Mouse (Mus musculus) small intestine, adult 10 weeks (tissue): ENCODE measurements around the gene Krtap4-13. TPM values are rescaled to one million over a fixed set of nuclear protein-coding genes. Genes with fewer than 3 reads are reported as not detected.

Experiments
- polyA plus RNA-seq: library from polyadenylated mRNA; stranded (reverse); fragments of 350-450 nt; fragmentation: Illumina TruSeq; extraction: RNeasy Lipid Tissue Mini Kit (QIAGEN cat#74804); gene quantifications from one replicate; pipeline ENCODE4 v1.2.3, GENCODE M21; 2014; ENCODE audit warnings: low replicate concordance

Gene Krtap4-13
- polyA plus RNA-seq: not detected

GRCm38 (mm10) chr11:99809792-99810191 is at the start of gene Krtap4-13:
Gene Krtap4-13, minus strand, starts transcription at chr11:99809892.

DNA sequence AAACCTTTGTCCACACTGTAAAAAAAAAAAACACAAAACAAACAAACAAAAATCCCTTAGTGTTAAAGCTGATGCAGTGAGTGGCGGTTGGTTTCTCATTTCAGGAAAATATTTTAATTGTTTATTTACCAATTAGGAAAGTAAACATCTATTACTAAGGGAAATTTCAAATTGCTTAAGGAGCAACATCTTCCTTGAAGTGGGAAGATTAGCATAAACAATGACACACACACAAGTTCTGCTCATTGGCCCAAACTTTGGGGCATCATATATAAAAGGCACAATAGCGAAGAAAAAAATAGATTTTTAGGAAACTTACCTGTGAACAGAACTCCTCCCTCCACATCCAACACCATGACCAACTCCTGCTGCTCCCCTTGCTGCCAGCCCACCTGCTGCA is 47.9 kb upstream of the Krtap4-13 start, which contains the start of gene Gm11568:
Gene Gm11568 (plus strand): TSS at position 301 of the 400 bp plus-strand sequence.

DNA sequence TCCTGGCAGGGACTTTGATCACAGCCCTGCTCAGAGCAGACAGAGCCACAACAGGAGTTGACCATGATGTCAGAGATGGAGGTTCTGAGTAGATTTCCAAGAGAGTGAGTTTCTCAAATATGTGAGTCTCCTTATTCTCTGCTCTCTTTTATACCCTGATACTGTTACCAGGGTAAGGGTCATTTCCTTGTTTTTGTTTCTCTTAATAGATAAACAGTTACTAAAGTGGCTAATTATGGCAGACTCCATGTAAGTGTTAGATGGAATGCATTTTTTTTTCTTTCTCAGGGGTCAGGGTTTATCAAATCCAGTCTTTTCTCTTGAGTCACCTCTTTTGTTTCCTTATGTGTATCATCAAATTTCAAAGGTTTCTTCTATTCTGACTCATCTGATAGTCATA is 41.8 kb upstream of the Krtap4-13 start, which contains the start of gene Krtap4-16:
Gene Krtap4-16 (minus strand): TSS at position 101 of the 400 bp plus-strand sequence.

DNA sequence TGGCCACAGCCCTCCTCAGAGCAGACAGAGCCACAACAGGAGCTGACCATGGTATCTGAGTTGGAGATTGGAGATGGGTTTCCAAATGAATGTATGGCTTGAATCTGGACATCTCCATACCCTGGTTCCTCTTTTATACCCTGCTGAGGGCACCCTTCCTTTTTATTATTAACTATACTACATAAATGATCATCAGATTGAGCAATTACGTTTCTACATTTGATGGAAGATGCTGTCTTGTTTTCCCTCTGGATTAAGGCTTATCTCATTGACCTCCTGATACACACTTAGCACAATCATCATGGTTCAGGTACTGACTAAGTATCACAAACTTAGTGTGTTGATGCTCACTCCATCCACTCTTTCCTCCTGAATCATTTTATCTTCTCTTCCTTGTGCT is 28.3 kb upstream of the Krtap4-13 start, which contains the start of gene 2300003K06Rik:
Gene 2300003K06Rik (minus strand): TSS at position 101 of the 400 bp plus-strand sequence.

DNA sequence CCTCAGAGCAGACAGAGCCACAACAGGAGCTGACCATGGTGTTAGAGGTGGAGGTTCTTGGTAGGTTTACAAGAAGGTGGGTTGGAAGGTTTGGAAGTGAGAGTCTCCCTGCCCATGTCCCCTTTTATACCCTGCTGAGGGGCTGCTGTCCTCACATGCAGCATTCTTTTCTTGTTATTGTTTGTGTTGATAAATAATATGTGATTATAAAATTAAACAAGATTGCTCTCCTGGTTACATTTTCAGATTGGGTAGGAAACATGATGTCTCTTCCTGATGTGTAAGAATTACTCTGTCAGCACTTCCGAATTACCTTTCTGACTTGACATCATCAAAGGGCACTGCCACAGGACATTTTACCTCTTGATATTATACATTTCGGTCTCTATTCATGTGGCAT is 5.9 kb upstream of the Krtap4-13 start, which contains the start of gene Gm11564:
Gene Gm11564 (minus strand): TSS at position 101 of the 400 bp plus-strand sequence.

DNA sequence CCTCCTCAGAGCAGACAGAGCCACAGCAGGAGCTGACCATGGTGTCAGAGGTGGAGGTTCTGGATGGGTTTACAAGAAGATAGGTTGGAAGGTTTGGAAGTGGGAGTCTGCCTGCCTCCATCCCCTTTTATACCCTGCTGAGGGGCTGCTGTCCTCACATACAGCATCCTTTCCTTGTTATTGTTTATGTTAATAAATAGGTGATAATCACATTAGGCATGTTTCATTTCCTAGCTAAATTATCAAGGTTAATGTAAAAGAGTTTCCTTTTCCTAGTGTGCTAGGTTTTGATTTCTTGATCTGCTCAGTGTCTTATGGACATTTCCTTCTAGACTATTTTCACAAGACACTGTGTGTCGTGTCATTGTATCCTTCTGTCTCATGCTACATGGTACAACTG is 5.3 kb downstream of the Krtap4-13 start, which contains the start of gene Gm11554:
Gene Gm11554 (minus strand): TSS at position 101 of the 400 bp plus-strand sequence.

DNA sequence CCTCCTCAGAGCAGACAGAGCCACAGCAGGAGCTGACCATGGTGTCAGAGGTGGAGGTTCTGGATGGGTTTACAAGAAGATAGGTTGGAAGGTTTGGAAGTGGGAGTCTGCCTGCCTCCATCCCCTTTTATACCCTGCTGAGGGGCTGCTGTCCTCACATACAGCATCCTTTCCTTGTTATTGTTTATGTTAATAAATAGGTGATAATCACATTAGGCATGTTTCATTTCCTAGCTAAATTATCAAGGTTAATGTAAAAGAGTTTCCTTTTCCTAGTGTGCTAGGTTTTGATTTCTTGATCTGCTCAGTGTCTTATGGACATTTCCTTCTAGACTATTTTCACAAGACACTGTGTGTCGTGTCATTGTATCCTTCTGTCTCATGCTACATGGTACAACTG is 10.9 kb downstream of the Krtap4-13 start, which contains the start of gene Gm11569:
Gene Gm11569 (minus strand): TSS at position 101 of the 400 bp plus-strand sequence.

DNA sequence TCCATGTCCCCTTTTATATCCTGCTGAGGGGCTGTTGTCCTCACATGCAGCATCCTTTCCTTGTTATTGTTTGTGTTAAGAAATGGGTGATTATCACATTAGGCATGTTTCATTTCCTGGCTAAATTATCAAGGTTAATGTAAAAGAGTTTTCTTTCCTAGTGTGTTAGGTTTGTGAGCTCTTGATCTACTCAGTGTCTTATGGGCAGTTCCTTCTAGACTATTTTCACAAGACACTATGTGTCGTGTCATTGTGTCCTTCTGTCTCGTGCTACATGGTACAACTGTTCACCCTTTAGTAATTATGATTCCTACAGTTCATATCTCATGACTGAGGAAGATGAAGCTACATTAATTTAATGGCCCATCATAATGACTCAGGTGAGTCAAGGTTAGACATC is 16.3 kb downstream of the Krtap4-13 start, which contains the start of gene Gm11596:
Gene Gm11596 (minus strand): TSS at position 101 of the 400 bp plus-strand sequence.

GRCm38 (mm10) chr11:99784900-99785299 is 24.8 kb downstream of the Krtap4-13 start, which contains the start of gene Krtap4-9:
Gene Krtap4-9, plus strand, starts transcription at chr11:99785200.

DNA sequence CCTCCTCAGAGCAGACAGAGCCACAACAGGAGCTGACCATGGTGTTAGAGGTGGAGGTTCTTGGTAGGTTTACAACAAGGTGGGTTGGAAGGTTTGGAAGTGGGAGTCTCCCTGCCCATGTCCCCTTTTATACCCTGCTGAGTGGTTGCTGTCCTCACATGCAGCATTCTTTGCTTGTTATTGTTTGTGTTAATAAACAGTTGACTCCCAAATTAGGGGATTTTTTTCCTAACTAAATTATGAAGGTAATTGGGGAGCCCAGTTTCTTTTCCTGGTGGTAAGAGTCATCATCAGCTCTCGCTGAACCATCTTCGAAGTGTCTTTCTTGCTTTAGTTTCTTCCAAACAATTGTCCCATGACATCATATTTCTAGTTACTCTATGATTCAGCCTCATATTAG is 29.1 kb downstream of the Krtap4-13 start, which contains the start of gene Krtap4-8:
Gene Krtap4-8 (minus strand): TSS at position 101 of the 400 bp plus-strand sequence.

DNA sequence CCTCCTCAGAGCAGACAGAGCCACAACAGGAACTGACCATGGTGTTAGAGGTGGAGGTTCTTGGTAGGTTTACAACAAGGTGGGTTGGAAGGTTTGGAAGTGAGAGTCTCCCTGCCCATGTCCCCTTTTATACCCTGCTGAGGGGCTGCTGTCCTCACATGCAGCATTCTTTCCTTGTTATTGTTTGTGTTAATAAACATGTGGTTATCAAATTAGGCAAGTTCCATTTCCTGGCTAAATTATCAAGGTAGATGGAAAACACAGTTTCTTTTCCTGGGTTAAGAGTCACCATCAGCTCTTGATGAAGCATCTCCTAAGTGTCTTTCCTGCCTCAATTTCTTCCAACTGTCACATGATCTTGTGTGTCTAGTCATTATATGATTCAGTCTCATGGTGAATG is 36.9 kb downstream of the Krtap4-13 start, which contains the start of gene Gm11595:
Gene Gm11595 (minus strand): TSS at position 101 of the 400 bp plus-strand sequence.

Other genes starting within 250 kb of the Krtap4-13 start
- gene Krtap3-1, start 243.3 kb downstream of the Krtap4-13 start, polyA plus RNA-seq: not detected
- not detected for gene Krtap1-5, start 228.9 kb downstream of the Krtap4-13 start, polyA plus RNA-seq
- gene Krtap1-4, start 226.2 kb downstream of the Krtap4-13 start, polyA plus RNA-seq: not detected
- not detected for gene Krtap1-3, start 218.6 kb downstream of the Krtap4-13 start, polyA plus RNA-seq
- gene Krtap9-3, start 211.8 kb downstream of the Krtap4-13 start, polyA plus RNA-seq: not detected
- not detected for gene Gm11938, start 206.6 kb downstream of the Krtap4-13 start, polyA plus RNA-seq
- gene Gm11937, start 199.7 kb downstream of the Krtap4-13 start, polyA plus RNA-seq: not detected
- not detected for gene Krtap2-4, start 195.0 kb downstream of the Krtap4-13 start, polyA plus RNA-seq
- gene Gm11562, start 189.5 kb downstream of the Krtap4-13 start, polyA plus RNA-seq: not detected
- gene Krtap4-1, start 181.7 kb downstream of the Krtap4-13 start, polyA plus RNA-seq: not detected
- gene Krtap4-2, start 174.8 kb downstream of the Krtap4-13 start, polyA plus RNA-seq: not detected
- gene Krtap4-7, start 165.8 kb downstream of the Krtap4-13 start, polyA plus RNA-seq: not detected
- not detected for gene Gm11555, start 159.7 kb downstream of the Krtap4-13 start, polyA plus RNA-seq
- not detected for gene Gm11563, start 150.9 kb downstream of the Krtap4-13 start, polyA plus RNA-seq
- not detected for gene Krtap4-6, start 143.9 kb downstream of the Krtap4-13 start, polyA plus RNA-seq
- not detected for gene Gm14190, start 119.2 kb downstream of the Krtap4-13 start, polyA plus RNA-seq
- not detected for gene Gm14180, start 75.6 kb downstream of the Krtap4-13 start, polyA plus RNA-seq
- gene Gm11595, start 37.0 kb downstream of the Krtap4-13 start, polyA plus RNA-seq: not detected
- not detected for gene Krtap4-8, start 29.2 kb downstream of the Krtap4-13 start, polyA plus RNA-seq
- not detected for gene Krtap4-9, start 24.7 kb downstream of the Krtap4-13 start, polyA plus RNA-seq
- gene Gm11596, start 16.4 kb downstream of the Krtap4-13 start, polyA plus RNA-seq: not detected
- gene Gm11569, start 11.0 kb downstream of the Krtap4-13 start, polyA plus RNA-seq: not detected
- not detected for gene Gm11554, start 5.4 kb downstream of the Krtap4-13 start, polyA plus RNA-seq
- not detected for gene Gm11564, start 5.8 kb upstream of the Krtap4-13 start, polyA plus RNA-seq
- gene 2300003K06Rik, start 28.2 kb upstream of the Krtap4-13 start, polyA plus RNA-seq: not detected
- not detected for gene Krtap4-16, start 41.7 kb upstream of the Krtap4-13 start, polyA plus RNA-seq
- not detected for gene Gm11568, start 48.0 kb upstream of the Krtap4-13 start, polyA plus RNA-seq
- gene Gm11559, start 54.6 kb upstream of the Krtap4-13 start, polyA plus RNA-seq: not detected
- gene Krtap9-1, start 63.5 kb upstream of the Krtap4-13 start, polyA plus RNA-seq: not detected
- gene Gm11567, start 69.3 kb upstream of the Krtap4-13 start, polyA plus RNA-seq: not detected
- gene Krtap31-1, start 98.0 kb upstream of the Krtap4-13 start, polyA plus RNA-seq: not detected
- gene Gm11565, start 104.9 kb upstream of the Krtap4-13 start, polyA plus RNA-seq: not detected
- not detected for gene Krtap31-2, start 126.4 kb upstream of the Krtap4-13 start, polyA plus RNA-seq
- not detected for gene Krtap9-5, start 138.6 kb upstream of the Krtap4-13 start, polyA plus RNA-seq
- gene Krtap29-1, start 169.2 kb upstream of the Krtap4-13 start, polyA plus RNA-seq: not detected
- not detected for gene Krtap16-1, start 176.7 kb upstream of the Krtap4-13 start, polyA plus RNA-seq
- gene Krtap17-1, start 184.1 kb upstream of the Krtap4-13 start, polyA plus RNA-seq: not detected
- gene Krt33a, start 206.3 kb upstream of the Krtap4-13 start, polyA plus RNA-seq: not detected
- gene Krt33b, start 220.0 kb upstream of the Krtap4-13 start, polyA plus RNA-seq: not detected
- not detected for gene Krt34, start 231.7 kb upstream of the Krtap4-13 start, polyA plus RNA-seq
- not detected for gene Krt31, start 240.7 kb upstream of the Krtap4-13 start, polyA plus RNA-seq